Mouse (Mus musculus) spleen, postnatal 4 days (tissue): ENCODE measurements around the gene Tango2.
"Not testable (repeated sequence)": the region's sequence is repeated elsewhere in the genome, so short reads cannot be mapped to it uniquely, and the experiment has no call there.

ENCODE experiments used
- DNase-seq, 2 experiments: peaks; one replicate each; pipeline ENCODE4 v3.0.0; 2022; ENCODE audit warnings: low spot score in 2 of 2

Tango2 gene

DNA sequence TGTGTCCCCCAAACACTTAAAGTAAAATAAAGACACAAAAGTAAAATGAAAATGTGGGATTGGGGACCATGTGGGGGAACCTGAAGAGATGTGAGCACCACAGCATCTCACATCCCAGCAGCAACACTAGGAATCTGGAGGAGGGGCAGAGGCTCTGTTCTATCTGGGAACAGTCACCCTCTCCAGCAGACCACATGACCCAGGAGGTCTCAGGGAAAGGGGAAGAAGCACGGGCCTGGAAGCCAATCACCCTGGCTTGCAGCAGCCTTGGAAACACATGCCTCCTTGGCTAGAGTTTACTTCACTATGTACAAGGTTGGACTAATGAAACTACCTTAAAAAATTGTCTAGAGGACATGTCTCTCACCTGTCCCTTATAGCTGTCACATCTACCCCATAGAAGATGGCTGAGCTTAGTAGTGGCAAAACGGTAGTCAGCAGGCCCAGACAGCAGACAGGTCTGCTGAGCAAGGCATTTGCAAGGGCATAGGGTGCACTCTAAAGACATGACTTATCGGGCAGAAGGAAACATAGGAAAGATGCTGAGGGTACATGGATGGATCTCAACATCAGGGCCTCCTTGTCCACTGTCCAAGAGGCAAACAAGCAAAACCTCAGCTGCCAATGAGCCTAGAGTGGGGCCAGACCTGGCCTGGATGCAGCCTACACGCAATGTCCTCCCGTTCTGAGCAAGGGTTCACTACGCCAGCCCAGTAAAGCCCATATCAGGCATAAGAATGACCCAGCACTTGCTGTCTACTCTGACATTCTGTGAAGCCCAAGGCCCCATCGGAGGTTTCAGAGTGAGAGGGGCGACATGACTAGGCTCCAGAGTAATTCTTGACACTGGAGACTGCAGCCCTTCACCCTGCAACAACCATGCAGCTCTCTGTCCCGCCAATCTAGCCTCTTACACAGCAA is 5.0 kb downstream of the Tango2 start:
- peak; percentile 36 to 75 for DNase-seq

DNA sequence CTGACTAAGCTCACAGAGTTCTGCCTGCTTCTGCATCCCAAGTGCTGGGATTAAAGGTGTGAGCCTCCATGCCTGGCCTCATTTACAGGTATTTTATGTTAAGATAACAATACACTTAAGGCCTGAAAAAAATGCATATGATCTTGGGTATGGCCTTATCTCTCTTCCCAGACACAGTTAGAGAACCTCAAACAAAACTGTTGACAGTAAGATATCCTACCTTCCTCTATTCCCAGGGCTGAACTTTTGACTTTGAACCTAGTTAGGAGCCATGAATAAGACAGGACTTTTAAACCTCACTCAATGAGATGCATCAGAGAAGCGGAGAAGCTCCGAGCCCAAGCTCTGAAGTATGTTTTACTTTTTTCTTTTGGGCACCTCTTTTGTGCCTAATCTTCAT is 5.8 kb downstream of the Tango2 start:
- no peak for DNase-seq

DNA sequence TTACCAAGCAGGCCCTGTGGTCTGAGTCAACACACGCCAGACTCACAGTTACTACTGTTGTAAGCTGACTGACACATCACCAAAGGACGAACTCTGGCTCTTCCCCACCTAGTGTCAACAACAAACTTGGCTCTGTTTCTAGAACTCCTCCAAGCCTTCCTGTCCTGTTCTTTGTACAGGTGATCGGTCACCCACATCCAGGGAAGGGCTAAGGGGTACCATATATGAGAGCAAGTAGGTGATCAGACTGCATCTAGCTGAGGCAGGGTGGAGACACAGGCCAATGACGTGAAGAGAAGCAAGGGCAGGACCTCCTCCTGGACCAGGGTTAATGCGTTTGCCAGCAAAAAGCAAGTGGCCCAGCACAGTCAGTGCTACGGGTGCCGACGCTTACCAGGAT is 6.3 kb downstream of the Tango2 start:
- no peak for DNase-seq

DNA sequence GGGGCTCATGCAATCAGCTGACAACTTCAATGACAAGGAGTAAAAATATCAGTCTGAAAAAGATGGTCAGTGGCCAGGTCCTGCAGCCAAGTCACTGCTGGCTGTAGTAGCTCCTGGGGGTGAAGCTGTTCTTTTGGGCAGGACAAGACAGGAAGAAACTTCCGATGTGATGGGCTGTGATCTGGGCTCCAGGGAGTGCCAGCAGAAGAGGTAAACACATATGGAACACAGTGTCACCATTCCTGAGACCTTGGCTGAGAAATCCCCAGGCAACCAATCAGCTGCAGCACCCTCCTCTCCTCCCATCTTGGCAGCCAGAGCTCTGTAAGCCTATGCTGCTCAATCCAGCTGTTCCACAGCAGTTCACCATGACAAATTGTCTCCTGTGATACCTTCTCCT is 8.0 kb downstream of the Tango2 start:
- no peak for DNase-seq

DNA sequence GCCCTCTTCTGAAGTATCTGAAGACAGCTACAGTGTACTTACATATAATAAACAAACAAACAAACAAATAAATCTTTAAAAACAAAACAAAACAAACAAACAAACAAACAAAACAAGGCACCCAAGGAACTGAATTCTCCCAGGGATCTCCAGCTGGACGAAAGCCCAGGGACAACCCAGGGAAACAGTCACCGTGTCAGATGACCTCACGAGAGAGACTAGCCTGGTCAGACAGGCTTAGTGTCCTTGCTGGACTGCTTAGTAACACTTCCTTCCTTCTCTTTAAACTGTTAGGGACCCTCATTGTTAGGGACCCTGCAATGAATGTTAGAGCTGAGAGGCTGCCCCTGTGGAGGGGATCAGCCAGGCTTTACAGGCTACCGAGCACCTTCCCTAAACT is 10.6 kb downstream of the Tango2 start:
- DNase-seq: no peak

DNA sequence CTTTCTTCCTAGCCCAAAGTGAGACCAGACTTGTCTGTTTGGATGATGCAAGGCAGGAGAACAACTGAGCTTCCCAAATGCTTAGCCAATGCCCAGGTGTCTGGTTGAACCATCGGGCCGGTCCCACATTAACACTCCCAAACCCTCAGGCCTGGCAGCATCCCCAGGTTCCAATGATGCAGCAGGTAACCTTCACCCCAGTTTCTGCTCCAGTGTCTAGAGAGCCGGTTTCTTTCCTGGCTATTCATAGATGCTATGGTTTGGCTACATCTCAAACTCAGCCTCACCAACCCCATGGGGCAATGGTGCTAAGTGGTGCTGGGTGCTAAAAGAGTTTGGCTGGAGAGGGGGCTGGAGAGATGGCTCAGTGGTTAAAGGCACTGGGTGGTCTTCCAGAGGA is 11.9 kb downstream of the Tango2 start:
- DNase-seq: no peak

DNA sequence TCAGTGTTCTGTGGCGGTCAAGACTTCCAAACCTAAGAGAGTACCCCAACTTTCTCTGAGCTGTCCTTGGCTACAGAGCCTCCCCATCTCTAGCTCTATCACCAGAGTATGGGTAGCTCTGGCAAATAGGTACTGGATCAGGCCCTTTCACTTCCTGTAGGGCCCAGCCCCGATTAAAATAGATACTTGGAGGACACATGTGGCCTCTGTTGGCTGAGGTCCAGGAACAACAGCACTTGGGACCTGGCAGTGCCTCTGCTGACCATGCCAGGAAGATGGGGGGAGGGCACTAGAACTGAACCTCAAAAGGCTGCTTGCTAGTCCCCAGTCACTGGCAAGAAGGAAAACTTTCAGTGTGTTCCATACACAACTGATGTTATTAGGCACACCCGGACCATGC is 13.9 kb downstream of the Tango2 start:
- no peak for DNase-seq

DNA sequence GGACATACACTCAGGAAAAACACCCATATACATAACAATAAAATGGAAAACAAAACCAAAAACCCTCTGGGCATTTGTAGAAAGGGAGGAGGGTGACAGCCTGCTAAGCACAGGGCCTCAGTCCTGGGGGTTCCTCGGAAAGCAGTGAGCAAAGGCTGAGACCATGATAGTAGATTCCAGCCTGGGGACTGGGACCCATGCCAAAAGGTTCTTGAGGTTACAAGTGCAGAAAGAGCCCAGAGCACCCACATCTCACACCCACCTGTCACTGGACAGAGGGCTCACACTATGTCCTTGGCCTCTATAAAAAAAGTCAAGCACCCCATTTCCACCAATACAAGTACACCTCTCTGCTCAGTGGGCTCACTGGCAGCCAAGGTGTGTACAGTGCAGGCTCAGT is 19.4 kb downstream of the Tango2 start:
- DNase-seq: no peak

DNA sequence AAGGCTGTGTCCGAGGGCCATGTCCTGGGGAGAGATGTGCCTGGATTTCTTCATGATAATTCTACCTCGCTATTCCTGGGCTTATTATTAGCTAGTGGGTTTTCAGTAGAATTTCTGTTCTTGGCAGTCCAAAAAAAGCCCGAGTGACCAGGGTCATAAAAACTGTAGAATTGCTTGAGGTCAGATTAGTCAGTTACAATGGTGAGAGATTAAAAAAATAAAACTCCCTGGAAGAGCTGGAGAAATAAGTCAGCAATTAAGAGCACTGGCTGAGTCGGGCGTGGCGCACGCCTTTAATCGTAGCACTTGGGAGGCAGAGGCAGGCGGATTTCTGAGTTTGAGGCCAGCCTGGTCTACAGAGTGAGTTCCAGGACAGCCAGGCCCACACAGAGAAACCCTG is 20.0 kb downstream of the Tango2 start:
- no peak for DNase-seq

DNA sequence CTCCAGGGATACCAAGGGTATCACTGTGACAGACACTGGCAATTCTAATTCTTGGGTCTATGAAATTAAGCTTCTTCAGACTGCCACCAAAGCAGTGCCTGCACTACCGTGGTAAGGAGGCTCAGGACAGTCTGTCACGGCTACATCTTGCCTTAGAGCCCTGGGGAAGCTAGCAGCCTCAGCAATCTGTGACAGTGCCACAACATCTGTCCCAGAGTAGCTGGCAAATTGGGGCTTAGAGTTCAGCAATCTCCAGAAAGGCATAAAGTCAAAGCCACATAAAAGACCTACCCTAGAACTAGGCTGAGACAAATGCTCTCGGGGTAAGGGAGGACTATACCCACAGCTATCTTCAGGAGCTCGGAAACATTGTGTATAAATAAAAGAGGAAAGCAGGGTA is 22.2 kb downstream of the Tango2 start:
- DNase-seq: no peak

DNA sequence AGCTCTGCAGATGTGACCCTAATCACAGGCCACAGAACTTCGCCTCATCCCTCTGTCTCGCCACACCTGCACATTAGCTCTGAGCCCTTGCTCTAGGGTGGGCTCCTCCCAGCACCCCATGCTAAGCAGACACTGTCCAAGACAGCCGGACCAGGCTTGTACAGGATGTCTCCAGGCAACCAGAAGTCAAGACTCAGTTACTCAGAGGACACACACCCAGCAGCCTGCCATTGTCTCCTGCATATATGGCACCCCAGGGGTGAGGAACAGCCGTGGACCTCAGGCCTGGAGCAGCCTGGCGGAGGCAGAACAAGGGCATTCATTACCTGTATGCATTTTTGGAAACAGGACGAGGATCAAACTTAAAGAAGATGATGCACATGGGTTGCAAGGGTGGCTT is 23.9 kb downstream of the Tango2 start:
- no peak for DNase-seq

DNA sequence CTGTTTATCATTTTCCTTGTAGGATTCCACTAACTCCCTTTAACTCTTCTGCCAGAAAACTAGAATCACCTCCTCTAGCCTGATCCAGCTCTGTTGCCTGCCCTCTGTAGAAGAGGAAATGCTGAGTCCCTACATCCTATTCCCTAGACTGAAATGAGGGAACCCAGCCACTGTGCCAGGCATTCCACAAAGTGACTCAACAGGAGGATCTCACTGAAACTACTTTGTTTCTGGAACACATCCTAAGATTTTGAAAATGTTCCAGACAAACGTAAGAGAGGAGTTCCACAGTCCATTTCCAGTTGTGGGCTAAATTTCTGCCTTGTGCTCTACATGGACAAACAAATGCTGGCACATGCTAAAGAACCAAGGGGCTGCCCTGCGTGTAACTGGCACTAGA is 24.4 kb downstream of the Tango2 start:
- DNase-seq: no peak

DNA sequence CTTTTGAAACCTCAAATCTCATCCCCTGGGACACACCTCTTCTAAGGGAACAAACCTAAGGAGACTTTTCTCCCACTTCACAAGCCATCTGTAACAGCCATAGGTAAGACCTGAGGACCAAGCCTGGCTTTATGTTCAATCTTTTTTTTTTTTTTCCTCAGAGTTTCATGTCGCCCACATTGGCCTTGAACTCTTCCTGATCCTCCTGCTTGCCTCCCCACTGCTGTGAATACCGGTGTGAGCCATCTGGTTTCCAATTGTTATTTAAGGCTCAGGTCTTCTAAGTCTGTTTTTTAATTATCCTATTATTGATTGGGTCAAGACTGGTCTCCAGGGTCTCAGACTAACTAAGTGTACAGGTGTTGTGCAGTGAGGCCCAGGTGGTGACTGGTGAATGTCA is 26.5 kb downstream of the Tango2 start:
- DNase-seq: no peak

DNA sequence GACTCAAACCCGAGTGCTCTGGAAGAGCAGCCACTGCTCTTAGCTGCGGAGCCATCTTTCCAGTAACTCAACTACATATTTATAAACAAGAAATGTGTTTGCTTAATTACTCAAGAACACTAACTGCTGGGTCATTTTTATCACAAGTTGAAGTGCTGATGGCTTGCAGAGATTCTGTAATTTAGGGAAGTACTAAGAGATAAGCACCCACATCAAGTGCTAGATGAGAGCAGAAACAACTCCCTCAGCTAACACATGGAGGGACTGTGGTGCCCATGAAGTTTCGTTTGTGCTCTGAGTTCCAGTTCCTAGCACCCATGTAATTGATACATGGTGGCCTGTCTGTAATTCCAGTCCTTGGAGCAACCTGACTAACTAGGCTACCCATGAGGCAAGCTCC is 28.9 kb downstream of the Tango2 start:
- no peak for DNase-seq

DNA sequence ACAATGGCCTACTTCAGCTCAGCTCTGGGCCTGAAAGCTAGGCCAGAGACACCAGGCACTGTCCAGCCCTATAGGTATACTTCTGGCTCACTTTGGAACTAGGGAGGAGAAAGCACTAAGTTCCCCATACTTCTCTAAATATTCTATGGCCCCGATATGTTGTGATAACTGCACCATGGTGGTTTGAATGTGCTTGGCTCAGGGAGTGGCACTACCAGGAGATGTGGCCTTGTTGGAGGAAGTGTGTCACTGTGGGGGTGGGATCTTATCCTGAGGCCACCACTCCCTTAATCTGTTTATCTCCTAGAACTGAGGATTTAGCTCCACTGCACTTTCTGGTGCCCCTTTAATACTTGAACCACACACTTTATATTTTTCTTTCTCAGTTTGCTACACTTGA is 39.7 kb downstream of the Tango2 start:
- no peak for DNase-seq

DNA sequence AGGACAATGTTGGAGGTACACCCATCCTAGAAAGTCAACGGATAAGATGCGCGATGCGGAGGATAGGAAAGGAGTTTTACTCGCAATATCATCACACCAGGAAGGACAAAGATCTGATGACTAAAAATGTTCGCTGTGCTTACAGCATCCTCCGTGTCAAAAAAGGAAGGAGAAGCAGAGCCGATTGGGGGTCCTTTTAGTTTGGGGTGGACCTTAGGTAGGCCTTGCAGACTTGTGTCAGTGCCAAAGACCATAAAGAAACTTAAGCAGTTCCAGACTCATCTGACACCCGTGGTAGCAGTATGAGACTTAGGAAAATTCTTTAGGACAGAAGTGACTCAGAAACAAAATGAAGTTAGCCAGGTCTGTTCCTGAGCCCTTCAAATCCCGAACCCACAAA is 58.3 kb downstream of the Tango2 start:
- not testable (repeated sequence) for DNase-seq

DNA sequence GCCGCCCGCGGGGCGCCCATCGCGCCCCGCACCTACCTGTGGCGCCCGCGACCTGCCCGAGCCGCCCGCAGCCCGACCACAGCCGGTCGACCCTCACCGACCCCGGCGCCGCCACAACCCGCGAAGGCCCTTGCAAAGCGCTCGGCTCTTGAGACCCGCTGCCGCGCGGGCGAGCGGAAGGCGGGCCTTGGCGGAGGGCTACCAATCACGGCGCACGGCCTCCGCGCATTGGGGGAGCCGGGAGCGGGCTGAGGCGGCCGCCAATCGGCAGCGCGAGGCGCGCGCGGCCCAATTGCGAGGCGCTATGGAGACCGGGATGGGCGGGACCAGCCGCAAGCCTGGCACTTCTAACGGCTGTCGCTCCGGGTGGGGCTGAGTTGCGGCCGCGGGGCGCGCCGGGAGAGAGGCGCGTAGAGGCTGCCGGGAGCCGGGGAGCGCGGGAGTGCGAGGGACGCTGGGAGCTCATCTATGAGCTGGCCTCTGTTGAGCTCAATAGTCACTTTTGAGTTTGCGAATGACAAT is 58.8 kb downstream of the Tango2 start, which contains the start of gene Dgcr8:
TSS of gene Dgcr8 (minus strand) at position 180 of the 522 bp plus-strand sequence.
- peak; percentile 98 to 99 for DNase-seq

DNA sequence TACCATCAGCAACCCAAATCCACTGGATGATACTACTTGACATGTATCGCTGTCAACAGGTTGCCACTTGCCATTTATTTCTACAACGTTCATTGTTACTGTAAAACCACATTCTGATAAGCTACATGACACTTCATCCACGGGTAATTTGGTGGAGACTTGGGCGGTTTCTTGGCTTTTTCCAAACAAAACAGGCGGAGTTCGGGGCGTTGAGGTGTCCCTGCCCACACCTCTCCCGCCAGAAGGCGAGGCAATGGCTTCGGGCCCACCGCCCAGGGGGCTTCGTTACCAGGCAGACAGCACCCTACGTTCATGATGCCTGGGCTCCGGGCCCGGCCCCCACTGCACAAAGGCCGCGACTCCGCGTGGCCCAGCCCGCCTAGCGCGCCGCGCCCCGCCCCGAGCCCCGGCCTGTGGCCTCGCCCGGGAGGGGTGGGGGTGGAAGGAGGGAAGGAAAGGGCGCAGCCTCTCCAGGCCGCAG is 59.3 kb downstream of the Tango2 start:
- DNase-seq: peak; percentile 82 to 92

DNA sequence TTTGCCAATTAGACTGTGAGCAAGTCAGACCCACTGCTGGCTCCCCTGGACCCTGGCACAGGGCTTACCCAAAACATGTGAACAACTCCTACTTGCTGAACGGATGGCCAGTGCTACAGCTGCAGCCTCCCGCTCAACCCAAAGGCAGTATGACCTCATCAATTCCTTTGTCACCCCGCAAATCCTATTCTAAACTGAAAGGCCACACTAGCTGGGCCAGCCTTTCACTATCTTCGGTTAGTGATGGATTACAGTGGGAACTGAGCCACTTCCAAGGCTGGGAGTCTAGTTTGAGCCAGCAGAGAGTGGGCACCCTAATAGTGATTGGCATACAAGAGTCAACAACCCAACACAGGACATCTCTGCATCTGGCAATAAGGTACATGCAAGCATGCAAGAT is 59.7 kb downstream of the Tango2 start:
- DNase-seq: no peak

DNA sequence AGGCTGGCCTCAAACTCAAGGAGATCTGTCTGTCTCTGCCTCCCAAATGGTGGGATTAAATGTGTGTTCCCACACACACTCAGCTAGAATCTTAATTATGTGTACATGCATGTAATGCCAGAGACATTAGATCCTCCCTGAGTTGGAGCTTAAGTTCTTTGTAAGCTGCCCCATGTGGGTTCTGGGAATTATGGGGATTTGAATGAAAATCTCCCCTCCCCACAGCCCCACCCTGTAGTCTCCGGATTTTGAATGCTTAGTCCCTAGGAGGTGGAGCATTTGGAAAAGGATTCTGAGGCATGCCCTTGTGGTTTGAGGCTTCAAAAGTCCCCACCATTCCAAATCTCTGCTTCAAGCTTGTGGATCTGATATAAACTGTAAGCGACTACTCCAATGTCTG is 72.7 kb downstream of the Tango2 start:
- no peak for DNase-seq

DNA sequence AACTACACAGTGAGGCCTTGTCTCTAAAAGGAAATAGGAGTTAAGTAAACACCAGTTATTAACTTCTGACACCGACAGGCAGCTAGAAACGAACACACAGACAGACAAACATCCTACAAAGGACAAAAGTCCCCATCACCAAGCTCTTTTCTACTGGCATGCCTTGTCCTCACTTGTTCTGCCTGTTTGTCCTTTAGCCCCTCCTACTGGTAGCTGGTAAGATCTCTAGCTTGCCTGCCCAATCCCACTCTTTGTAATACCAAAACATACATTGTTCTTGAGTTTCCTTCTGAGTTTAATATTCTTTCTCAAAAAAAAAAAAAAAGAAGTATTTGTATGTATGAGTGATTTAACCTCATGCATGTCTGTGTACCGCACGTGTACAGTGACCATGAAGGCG is 79.7 kb downstream of the Tango2 start:
- no peak for DNase-seq

DNA sequence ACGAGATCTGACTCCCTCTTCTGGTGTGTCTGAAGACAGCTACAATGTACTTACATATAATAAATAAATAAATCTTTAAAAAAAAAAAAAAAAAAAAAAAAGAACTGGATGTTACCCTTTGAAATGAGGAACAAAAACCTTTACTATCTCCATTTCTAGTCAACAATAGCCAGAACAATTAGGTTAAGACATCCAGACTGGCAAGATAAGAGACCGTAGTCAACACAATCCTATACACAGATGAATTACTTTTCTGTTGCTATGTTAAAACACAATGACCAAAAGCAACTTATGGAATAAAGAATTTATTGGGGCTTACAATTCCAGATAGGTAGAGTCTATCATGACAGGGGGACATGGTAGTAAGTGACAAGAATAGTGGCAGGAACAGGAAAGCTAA is 82.9 kb downstream of the Tango2 start:
- DNase-seq: no peak

DNA sequence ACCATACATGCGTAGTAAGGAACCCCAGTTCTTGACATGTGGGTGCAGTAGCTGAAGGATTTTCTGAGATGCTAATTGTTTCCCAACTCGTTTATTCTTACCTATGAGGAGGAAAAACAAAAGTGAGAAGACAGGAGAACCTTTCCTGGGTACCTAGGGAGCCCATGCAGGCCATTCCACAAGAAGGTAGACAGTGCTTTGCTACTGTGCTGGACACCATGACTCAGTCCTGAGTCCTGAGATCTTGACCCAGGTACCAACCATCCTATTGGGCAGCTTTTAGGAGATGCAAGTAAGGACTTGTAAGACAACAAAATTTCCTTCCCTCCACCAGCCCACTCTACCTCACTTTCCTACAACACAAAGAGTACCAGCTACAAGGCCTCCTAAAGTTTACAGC is 89.7 kb downstream of the Tango2 start, which contains the start of gene Gm49776:
TSS of gene Gm49776 (minus strand) at position 101 of the 400 bp plus-strand sequence.
- no peak for DNase-seq
